Mouse (Mus musculus) brain, embryonic 14.5 days (tissue): Measurements from ENCODE around the gene Npas3. TPM values are rescaled to one million over a fixed set of nuclear protein-coding genes. Genes with fewer than 3 reads are reported as not detected.
A peak's percentile ranks its signal among the peaks of the same experiment; 100 is the strongest.

Source experiments
- DNase-seq: peaks from one replicate; pipeline ENCODE4 v3.0.0-alpha.2; 2011; ENCODE audit warnings: low read depth
- CTCF ChIP-seq: fragments of 200-500 bp; IDR thresholded peaks from 2 replicates; pipeline ENCODE4 v1.5.1; 2012; ENCODE audit warnings: inconsistent platforms, mild to moderate bottlenecking, moderate library complexity, borderline replicate concordance; ENCODE audit not compliant: insufficient read depth, insufficient read length; ENCODE audit errors: extremely low read depth
- POLR2A ChIP-seq: fragments of 200-500 bp; IDR thresholded peaks from 2 replicates; pipeline ENCODE4 v1.6.1; 2012; ENCODE audit warnings: mild to moderate bottlenecking, inconsistent platforms, borderline replicate concordance; ENCODE audit not compliant: poor library complexity, insufficient read depth, insufficient read length, severe bottlenecking; ENCODE audit errors: extremely low read depth
- polyA plus RNA-seq: library from polyadenylated mRNA; depleted of rRNA; stranded (reverse); fragments of >200 nt; gene quantifications from 2 replicates; pipeline ENCODE4 v1.2.3, GENCODE M21; 2012

The Npas3 gene
- polyA plus RNA-seq, 1 experiment, result 34.2 TPM

DNA sequence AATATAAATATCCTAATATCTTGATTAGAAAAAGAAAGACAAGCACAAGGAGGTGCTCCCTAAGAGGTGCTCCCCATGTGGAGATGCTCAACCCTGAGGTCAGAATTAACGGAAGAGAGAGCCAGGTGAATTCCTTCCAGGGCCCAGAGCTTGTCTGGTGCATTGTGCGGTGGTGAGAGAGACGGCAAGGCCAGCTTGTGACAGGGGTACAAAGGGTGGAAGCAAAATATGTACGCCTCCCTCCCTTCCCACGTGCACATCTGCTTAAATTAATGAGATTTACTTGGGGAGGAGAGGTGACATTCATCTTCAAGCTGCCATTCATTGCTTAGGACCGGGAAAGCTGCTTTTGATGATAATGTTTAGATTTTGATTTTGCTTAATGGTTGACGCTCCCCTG, 713.5 kb downstream of the Npas3 start:
- peak; percentile 61 for DNase-seq

DNA sequence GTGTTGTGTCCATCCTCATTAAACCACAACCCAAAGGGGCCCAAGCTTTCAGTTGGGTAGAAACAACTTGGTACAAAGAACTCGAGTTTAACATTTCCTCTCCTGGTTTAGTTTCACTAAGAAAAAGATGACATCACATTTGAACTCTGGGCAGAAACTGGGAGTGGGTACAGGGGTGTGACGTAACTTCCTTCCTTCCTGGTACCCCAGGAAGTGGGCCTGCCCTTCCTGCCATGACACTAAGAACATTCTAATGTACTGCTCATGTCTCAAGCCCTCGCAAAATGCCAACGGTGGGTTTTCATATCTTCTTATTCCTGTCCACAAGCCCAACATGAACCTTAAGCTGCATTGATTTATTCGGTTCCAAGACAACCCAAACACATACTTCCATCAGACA, 715.1 kb downstream of the Npas3 start:
- TF ChIP-seq CTCF (no peak), POLR2A (no peak)
- no peak for DNase-seq

More for the DNA sequence above, 713.5 kb downstream of the Npas3 start:
- TF ChIP-seq CTCF (no peak), POLR2A (no peak)

DNA sequence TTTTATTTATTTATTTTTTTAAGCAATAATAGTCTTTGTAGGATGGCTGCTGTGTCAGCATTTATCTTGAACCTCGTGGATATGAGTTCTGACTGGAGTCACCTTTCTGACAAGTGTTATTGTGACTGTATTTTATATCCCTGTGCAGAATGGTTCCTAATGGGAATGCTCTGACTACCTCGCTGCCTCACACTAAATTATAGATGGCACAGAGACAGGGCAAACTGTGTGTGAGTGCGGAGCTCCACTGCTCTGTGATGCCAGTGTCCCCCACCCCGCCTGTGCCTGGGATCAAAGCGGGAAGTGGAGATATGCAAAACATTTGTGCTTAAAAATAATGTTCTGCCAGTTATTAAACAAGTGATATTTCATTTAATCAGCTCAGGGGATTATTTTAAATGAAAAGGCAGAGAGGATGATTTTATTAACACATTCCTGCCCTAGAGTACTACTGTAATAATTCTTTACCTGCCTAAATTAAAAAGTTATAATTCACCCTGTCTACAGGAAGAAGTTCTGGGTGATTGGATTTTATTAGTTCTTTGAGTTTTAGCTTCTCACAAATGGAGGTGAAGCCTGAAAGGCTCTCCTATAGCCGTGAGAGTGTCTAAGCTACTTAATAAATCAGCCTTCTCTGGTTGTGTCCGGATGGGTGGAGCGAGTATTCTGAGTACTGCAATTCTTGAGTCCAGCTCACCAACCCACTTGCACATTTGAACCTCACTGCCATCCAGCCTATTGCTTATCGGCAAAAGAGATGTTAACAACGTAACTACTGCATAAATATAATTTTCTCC, 721.1 kb downstream of the Npas3 start:
- DNase-seq, result no peak
- no peak for TF ChIP-seq POLR2A

DNA sequence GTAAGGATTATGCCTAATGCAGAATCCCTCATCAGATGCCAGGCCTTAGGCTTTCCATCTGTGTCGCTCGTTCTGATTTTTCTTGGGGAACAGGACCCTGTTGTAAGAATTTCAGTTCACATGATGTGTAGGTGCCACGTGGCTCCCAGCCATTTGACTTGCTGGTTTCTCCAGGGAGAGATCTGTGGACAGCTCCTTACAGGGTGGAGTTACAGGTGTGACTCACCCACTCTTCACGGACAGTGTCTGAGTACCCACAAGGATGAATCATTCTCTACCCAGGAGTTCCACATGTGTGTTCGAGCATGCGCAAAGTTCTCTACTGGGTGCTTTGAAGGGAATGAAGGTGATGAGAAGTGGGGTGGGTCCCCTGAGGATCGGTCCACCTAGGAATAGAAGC, 722.2 kb downstream of the Npas3 start:
- no peak for DNase-seq
- TF ChIP-seq CTCF (no peak), POLR2A (no peak)

GRCm38 (mm10) chr12:53973414-53973813, 724.9 kb downstream of the Npas3 start:
- no peak for TF ChIP-seq POLR2A
- no peak for TF ChIP-seq CTCF

DNA sequence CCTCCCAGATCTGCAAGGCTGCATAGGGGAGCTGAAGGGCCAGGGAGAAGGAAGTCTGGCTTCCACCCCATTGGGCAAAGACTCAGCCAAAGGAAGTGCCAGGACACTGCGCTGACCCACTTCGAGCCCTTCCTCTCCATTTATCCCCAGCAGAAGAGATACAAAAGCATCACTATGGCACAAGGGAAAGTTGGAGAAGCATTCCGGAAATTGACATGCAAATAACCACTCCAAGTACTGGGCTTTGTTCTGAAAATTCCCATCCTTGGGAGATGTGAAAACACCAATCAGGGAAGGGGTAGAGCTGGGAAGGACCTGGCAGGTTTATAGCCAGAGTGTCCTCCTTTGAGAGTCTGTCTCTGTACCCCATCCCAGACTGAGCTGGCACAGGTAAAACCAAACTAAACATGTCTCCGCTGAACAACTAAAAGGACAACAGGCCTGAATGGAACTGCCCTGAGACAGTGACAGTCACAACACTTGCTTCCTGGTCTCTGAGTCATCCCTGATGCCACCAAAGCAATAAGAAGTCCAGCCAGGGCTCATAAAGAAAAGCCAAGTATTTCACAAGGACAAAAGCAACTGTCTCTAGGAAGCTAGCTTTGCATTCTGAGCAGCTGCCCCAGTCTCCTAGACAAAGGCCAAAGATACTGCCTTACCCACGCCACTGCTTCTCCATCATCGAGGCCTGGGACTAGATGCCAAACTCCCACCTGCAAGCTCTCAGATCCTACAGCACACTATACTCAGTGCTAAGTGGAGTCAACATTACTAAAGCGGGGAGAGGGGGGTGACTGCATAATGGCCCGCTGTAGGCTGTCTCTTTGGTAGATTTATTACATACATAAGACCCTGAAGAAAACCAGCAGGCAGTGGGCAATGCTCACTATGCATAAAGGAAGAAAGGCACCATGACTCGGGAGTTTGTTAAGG, 733.4 kb downstream of the Npas3 start:
- TF ChIP-seq CTCF (no peak), POLR2A (no peak)
- peak; percentile 53 for DNase-seq

More at GRCm38 (mm10) chr12:53973414-53973813, 724.9 kb downstream of the Npas3 start:
- DNase-seq, result no peak

GRCm38 (mm10) chr12:53983946-53984345, 735.5 kb downstream of the Npas3 start:
- no peak for DNase-seq
- TF ChIP-seq CTCF, result no peak
- no peak for TF ChIP-seq POLR2A

DNA sequence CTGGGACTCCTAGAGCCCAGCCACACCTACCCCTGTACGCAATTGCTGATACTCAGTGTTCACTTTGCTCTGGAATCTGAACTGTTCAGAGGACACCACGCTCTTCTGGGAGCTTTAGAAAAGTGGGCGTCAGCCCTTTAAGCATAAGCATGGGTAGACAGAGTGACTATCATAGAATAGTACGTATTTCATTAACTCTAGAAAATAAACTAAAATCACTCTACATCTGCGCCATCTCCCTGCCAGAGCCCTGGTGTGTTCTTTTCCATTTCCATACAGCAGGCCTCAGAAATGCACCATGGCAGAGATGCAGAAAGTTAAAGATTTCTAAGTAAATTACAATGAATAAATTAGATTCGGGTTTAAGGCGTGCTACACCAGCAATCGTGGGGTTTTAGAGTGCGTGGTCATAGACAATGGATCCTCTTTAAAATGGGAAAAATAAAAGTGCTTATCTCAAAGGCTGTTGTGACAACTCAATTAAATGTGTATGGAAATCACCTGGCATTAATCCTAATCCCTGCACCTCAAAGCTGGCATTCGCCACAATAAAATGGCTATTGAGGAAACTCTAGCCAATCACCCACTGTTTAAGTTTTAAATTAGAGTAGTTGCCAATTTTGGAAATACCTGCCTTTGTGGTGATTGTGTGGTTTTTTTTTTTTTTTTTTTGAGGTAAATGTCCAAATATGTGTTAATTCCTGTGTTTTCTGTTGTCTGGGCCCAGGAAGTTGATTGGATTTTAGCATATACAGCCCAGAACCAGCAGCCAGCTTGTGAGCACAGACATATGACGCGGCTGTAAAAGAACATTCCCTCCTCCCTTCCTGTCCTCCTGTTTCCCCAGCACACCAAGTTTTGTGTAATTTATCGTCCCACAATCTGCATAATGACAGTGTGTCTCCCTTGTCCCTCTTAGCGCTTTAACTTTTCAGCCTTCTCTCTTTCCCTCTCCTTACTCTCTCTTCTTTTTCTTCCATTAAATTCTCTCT, 737.7 kb downstream of the Npas3 start:
- TF ChIP-seq CTCF (no peak), POLR2A (no peak)

GRCm38 (mm10) chr12:53992411-53992810, 743.9 kb downstream of the Npas3 start:
- no peak for DNase-seq
- TF ChIP-seq CTCF (peak; percentile 38; the same call in 1 of the 2 replicates), POLR2A (no peak)

More for the DNA sequence above, 737.7 kb downstream of the Npas3 start:
- peak; percentile 87 for DNase-seq

- DNase-seq, result no peak
- TF ChIP-seq POLR2A (no peak), CTCF (no peak)
Measured at GRCm38 (mm10) chr12:53995710-53996109, 747.2 kb downstream of the Npas3 start.
